Mouse (Mus musculus) C2C12 (cell line): Measurements from ENCODE around the gene Socs7.

Experiments used
- CEBPB ChIP-seq: IDR thresholded peaks from one replicate; pipeline ENCODE4 v1.6.1; 2011; ENCODE audit warnings: low read depth, mild to moderate bottlenecking, control low read depth, moderate library complexity
- CTCF ChIP-seq: IDR thresholded peaks from one replicate; pipeline ENCODE4 v1.5.1; 2011; ENCODE audit not compliant: control insufficient read depth, insufficient read depth, insufficient read length
- USF1 ChIP-seq: IDR thresholded peaks from one replicate; pipeline ENCODE4 v1.6.1; 2011; ENCODE audit warnings: low read depth, mild to moderate bottlenecking, control low read depth, moderate library complexity

- TF ChIP-seq CTCF (no peak), CEBPB (no peak), USF1 (no peak)
Measured at GRCm38 (mm10) chr11:97370329-97371091, 8.2 kb downstream of the Socs7 start.
